Mouse (Mus musculus) fat pad, adult 2 months (tissue): ENCODE measurements around the gene Rab11fip4.

Experiments used
- DNase-seq: peaks from one replicate; pipeline ENCODE4 v3.0.0-alpha.2; 2011; ENCODE audit warnings: low read depth, low spot score; ENCODE audit errors: extremely low read depth

Gene Rab11fip4

DNA sequence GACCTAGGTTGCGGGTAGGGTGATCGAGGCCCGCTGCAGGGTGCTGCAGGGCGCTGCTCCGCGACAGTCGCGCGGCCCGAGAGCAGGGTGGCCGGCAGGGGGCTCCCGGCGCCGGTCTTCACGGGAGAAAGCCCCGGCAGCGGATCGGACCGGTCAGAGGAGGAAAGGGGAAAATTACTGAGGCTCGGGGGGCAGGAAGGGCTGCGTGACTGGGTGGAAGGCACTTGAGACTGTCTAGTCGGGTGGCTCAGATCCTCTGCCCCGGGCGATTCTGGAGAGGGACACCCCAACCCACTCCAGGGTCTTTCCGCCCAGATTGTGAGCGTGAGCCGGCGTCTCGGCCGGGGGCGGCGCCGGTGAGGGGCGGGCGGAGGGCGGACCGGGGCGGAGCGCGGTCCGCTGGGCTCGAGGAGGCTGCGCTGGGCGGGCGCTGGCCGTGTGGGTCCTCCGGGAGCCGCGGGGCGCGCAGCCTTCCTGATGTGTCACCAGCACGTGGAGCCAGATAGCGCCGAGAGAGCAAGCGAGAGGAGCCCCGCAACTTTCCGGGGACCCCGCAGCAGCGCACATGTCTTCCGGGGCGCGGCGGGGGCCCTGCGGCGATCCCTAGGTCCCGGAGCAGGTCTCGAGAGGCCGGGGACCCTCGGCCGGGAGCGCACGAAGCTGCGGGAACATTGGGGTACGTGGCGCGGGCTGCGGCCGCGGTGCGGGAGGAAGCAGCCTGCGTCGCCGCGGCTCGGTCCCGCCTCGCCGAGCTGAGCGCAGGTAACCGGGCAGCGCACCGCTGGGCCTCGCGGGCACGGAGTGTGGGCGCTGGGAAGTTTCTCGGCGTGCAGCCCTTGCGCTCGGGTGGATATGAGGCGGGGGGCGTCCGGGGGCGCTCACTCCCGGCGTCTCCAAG is 120.1 kb downstream of the Rab11fip4 start:
- no peak for DNase-seq

DNA sequence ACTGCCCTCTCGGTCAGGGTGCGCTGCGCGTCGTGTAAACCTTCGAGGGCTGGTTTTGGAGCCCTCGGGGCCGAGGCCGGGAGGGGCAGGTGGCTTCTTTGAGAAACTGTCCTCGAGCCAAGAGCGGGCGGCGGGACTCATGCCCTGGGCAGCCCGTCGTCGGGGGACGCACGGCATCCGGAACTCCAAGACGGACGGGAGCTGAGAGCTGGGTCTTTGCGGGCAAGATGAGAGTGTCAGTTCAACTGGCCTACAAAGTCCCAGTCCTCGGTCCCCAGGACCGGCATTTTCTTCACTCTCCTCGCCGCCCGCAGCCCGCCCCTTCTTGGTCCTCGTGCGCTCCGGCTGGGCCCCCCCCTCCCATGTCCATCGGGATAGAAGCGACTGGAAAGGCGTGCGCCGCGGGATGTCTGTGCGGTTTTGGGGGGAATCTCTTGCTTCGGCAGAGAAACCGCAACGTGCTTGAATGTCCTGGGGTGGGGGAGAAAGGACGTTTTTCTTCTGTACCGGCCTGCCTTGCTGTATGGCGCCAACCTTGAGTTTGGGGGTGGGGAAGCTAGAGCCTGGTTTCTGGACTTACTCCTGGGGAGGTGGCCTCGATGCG is 120.9 kb downstream of the Rab11fip4 start:
- no peak for DNase-seq

DNA sequence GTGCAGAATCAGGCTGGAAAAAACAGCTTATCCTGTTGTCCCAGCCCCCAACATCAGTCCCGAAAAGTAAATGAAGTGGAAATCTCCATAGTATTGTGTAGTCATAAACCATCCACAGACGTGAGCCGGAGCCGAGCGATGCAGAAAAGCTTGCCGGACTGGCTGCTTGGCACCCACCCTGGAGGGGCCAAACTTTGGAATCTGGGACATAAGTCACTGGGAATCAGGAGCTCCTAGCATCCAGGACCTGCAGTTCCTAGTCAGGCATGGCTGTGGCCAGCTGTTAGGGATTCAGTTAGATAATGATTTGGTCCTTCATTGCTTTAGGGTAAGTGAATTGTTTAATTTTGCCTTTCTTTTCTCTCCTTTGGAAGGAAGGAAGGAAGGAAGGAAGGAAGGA is 122.2 kb downstream of the Rab11fip4 start:
- DNase-seq = no peak

DNA sequence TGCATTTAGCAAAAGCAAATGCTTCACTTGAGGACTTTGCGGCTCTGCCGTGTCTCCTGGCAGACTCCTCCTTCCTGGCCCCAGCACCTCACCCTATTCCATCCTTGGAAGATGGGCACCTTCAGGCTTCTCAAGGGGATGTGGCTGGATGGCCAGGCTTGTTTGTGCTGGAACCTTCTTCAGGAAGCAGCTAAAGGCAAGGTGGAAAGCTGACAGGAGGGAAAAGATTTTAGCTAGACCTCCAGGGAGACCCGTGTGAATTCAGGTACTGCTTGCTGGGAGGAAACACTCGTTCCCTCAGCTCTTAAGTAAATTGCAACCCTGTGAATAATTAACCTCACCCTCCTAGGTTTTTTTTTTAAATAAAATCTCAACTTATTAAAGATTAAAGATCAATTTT is 122.7 kb downstream of the Rab11fip4 start:
- no peak for DNase-seq

DNA sequence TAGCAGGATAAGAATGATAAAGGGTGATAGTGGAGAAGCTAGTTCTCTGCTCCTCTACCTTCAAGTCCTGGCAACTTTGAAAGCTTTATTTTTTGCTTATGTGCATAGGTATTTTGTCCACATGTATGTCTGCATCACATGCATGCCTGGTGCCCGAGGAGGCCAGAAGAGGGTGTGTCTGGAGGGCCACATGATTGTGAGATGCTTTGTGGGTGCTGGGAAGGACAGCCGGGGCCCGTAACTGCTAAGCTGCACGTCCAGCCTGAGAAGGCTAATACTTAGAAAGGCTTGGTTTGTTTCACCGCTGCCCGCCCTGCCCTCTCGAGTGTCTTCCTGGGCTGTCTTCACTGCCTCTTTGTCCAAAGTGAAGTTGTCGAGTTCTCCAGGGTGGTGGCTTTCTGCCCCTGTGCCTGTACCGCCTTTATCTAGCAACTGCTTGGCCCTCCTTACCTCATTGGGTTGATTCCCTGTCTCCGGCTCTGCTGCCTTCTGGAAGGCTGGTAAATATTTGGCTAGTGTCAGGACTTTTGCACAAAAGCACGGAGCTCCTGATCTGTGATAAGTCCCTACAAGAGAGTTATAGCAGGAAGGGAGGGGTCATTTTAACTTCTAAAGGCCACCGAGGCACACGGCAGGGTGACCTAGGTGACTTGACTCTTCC is 123.2 kb downstream of the Rab11fip4 start:
- no peak for DNase-seq

DNA sequence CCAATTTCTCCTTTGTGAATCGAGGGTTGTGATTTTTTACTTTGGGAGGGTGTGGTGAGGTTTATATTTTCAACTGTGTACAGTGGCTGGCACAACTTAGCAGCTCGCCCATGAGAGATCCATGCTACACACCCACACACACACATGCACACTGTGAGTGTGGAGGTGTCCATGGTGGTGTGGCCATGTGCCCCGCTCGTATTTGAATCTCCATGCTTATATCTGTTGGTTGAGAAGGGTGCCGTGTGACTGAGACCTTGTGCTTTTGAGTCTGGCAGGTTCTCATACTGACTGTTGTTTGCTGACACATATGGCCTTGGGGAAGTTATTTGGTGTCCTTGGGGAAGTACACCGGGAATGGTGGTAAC is 123.7 kb downstream of the Rab11fip4 start:
- DNase-seq = no peak

DNA sequence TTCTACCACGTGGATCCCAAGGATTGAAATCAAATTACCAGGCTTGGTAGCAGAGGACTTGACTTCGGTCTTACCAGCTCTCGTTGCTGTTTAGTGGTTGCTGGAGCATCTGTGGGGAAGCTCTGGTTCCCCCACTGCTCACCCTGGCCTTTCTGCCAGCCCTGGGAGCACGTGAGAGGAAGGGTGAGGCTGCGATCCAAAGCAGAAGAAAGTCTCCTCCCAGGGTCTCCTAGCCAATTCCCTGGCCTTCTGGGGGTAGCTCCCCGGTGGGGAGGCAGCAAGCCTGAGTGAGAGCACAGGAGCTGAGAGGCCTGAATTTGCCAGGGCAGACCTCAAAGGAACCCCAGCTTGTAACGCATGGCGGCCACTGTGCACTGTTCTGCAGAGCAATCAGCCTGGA is 124.3 kb downstream of the Rab11fip4 start:
- DNase-seq = no peak

DNA sequence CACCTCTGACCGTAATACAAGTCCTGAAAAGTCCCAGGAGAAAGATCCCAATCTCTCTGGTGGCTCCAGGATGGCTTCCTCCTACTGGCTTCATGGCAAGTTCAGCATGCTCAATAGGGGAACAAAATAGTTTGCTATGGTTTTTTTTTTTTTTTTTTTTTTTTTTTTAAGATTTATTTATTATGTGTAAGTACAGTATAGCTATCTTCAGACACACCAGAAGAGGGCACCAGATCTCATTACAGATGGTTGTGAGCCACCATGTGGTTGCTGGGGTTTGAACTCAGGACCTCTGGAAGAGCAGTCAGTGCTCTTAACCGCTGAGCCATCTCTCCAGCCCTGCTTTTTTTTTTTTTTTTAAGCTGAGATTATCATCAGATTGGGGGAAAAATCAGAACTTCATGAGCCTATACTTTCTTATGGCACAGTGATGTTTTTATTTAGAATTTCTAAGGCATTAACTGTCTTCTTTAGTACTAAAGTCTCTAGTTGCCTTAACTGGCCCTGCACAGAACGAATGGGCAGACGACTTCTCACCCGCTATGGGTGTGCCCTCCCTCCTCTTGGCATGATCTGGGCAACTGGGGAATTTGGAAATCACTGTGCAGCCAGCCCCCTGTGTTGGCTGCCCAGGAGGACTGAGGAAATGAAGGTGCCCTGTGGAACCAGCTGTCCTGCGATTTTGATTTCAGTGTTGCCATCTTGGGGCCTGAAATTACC is 124.9 kb downstream of the Rab11fip4 start:
- DNase-seq = no peak

DNA sequence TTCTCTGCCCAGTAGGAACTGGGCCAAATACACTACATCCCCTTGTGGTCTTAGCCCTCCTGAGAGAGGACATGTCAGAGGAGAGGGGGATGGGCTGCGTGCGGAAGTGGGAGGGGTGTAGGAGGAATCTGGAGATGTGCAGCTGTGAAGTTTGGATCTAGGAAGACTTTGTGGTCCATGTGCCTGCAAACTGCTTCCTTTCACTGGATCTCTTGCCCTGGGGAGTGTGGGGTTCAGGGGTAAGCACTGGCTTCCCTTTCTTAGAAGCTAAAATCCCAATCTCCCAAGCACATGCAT is 125.4 kb downstream of the Rab11fip4 start:
- DNase-seq = no peak

DNA sequence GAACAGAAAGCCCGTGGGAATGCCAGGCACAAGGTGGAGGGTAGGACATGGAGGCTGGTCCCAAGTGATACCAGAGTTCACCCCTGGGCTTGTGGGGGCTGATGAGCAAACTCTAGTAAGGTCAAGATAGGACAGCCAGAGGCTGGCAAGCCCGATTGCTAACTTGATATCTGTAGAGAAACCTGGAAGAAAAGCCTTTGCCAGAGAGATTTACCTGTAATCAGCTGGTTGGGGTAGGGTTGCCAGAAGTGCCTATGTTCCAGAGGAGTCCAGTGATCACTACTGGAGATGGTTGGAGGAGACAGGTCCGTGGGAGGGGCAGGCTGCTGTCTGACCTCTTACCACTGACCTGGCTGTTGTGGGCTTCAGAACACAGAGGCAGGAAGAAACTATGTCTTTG is 126.3 kb downstream of the Rab11fip4 start:
- DNase-seq = peak; percentile 86

DNA sequence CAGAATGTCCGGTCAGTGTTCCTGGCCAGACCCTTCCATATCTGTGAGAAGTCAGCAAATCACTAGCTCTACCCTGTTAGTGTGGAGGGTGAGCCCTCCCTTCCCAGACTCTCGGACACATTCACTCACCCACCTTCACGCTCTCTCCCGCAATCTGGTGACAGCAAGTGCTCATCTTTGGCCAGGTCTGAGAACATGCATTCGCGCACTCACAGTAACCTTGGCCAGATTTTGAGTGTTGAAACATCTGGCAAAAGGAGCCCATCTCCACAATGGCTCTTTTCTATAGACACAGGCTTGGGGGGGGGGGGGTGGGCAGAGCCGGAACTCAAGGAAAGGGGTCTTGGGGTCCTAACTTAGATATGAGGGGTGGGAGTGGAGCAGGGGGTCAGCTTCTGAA is 126.8 kb downstream of the Rab11fip4 start:
- DNase-seq = peak; percentile 68

DNA sequence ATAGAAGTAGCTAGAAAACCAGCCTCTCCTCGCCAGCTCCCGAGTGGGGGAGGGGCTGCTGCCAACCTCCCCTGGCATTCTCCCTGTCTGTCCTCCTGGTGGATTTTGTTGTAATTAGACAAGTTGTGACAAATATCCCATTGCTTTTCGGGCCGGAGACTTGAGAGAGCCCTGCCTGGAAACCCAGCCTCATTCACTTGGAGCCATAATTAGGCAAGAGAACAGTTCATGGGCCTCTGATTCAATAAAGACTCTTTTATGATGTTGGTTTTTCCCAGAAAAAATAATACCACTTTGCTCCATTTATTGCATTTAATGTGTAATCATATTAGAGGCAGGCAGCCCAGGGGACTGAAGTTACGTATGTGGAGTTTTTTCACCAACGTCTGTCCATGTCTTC is 127.2 kb downstream of the Rab11fip4 start:
- peak; percentile 86 for DNase-seq

DNA sequence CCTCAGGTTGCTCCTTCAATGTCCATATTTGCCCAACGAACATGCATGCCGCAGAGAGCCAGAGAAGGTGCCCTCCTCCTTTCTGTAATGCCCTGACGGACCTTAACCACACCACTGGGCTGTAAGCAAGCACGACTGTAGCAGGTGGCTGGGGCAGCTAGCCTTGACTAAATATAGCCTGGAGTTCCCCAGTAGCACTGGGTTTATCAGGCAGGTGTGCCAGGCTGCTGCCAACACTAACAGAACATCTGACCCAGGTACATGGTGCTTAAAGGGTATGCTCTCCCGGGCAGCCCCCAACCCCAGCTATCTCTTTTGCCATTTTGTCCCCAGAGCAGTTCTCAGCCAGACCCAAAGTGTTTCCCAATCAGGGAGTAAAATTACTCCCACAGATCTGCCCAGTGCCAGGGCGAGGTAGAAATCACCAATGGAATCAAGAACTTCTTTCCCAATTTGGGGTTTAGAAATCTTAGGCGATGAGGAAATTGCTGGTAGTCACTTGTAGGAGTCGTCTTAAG is 127.9 kb downstream of the Rab11fip4 start:
- peak; percentile 99 for DNase-seq

DNA sequence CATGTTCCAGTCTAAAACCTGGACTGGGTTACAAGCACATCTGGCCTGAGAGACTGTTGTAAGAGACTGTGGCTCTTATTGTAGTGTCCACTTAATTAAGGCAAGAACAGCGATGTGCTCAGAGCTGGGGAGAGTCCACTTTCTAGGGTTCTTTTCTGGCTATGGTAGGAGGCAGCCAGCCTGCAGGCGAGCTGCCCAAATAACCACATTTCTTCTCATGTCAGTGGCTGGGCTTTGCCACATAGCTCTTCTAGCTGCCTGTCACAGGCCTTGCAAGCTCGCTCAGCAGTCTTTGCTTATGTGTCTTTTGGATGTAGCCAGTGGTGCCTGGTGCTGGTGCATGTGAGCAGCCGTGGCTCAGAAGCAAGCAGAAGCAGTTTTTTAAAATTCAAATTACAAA is 129.7 kb downstream of the Rab11fip4 start:
- DNase-seq = no peak

DNA sequence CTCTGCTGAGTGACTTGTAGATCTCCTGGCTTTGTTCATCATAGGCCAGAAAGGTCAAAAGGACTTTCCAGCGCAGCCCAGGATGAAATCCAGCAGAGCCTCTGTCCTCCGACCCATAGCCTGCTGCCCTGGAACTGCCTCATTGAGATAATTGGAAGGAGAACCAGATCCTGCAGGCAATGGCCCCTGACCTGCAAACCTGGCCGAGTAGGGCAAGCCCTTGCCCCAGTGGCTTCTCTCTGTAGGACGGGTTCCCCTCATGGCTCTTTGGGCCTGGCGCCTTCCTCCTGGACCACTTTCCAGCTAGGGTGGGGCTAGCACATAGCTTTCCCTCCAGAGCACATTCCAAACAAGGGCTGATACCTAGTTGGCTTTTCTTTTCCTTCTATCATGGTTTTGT is 131.8 kb downstream of the Rab11fip4 start:
- DNase-seq = no peak

DNA sequence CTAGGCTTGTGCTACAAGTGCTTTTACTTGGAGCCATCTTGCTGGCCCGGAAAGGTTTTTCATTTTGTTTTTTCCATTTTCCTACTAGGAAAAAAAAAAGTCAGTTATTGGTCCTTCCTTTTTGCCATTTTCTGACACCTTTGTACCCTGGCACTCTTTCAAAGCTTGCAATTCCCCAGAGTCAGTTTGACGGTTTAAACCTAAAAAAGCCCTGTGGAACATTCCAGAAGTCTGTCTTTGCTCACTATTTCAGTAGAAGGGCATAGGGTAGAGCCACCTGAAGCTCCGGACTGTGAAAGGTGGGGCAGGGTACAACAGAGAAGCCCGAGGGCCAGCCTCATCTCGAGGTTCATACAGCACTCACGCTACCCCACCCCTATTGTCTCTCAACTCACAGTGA is 134.0 kb downstream of the Rab11fip4 start:
- DNase-seq = no peak

DNA sequence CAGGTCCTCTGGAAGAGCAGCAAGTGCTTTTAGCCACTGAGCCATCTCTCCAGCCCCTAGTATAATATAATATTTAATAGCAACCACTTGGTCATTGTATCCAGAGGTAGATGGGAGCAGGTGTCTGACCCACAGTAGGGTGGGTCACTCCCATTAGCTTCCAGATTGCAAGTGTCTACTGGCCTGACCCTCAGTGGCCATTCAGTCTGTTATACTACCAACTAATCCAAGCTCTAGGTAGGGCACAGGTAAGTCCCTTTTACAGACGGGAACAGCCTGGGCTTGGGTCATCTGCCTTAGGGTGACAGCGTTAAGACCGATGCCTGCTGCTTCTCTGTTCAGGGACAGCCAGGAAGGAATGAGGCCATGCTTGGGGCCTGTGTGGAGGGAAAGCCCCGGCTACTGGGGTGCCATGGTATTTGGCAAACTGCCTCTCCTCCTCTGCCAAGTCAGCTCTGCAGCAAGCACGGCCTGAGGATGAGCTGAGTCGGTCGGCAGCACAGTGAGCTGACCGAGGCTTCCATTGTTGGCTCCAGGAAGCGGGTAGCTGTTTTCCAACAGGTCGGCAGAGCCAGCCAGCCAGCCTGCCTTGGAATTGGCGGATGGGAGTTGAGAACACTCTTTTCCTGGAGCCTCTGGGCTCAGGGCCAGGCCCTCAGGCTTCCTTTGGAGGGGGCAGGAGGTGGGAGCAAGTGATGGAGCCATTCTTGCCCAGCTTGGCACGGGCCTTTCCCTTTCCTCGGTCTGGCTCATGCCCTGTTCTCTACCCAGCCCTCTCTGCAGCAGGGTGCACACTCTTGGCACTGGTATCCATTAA is 138.4 kb downstream of the Rab11fip4 start:
- peak; percentile 83 for DNase-seq

DNA sequence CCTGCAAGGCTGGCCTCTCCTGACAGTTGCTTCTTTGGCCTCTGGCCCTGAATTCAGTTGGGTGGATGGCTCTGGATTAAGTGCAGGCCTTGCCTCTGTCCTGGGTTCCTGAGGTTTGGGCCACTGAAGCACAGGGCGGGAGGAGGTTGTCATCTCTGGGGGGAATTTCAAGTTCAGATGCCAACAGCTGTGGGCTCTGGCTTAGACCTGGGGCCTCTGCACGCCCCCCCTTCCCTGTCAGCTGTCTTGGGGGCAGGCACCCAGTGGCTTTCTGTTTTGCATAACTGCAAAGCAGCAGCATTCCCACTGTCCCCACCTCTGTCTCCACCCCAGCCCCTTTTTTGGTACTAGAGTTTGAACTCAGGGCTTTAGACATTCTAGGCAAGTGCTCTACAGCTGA is 139.4 kb downstream of the Rab11fip4 start:
- DNase-seq = no peak

DNA sequence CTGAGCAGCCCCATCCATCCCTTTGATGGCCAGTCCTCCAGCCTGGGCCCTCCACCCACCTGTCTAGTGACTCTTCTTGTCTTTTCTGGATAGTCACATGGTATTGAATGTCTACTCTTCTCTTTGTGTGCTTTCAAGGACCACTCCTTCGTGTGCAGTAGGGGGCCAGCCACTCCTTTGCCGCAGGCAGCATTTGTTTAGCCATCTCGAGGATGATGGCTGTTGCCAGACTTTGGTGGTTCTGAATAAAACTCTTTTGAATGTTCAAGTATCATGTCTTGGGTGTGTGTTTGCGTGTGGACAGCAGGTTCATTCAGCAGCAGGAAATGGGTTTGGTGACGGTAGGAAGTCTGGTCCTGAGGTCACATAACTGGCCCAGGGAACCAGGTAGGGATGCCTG is 140.5 kb downstream of the Rab11fip4 start:
- DNase-seq = no peak

DNA sequence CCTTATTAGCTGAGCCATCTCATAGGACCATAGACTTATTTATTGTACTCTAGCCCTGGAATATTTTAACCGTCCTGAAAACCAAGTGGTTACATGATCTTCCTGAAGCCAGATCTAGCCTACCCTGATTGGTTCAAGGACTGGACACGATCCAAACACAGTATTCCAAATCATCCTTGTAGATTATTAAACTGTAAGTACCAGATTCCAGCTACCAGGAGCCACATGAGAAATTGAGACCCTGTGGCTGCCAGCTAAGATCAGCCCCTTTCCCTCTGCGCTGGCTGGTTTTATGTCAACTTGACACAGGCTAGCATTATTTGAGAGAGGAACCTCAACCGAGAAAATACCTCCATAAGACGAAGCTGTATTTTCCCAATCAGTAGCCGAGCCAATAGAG is 142.0 kb downstream of the Rab11fip4 start:
- no peak for DNase-seq
